8 mouse cellular contexts compared by ENCODE assay signal in the genomic region with DNA sequence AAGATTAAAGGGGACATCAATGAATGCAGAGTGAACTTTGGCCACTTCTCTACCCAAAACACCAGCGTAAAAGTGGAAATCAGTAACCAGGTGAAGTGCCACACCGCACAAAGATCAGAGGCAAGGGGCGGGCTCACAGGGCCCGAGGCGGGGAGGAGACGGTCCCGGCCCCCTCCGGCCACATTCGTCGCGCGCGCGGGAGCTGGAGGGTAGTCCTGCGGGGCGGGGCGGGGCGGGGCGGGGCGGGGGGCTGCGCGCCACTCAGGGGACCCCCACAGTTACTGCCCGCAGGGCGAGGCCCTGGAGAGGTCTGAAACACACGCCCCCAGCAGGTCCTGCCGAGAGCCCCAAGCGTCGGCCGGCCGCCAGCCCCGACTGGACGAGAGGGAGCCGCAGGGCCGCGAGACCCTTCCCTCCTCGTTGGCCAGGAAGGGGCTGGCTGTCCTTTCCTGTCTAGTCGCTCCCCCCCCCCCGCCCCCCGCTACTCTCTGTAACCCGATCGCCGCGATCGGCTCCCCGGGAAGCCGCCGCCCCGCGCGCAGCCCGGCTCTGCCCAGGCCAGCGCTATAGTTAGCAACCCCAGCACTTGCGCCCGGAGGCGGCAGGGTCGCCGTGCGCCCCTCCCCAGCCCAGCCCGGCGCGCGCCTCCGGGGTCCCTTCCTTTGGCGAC. TPM values are rescaled to one million over a fixed set of nuclear protein-coding genes. Genes with fewer than 3 reads are reported as not detected.
DNase-seq lines count a peak whose midpoint lies in the region; ATAC-seq and TF ChIP-seq lines count a peak whose summit lies in the region.

No protein-coding gene starts in this region.

- peak overlapping the region; percentile 99 for H3K27ac ChIP-seq in gastrocnemius, adult 2 months
- H3K27ac ChIP-seq in hindbrain, embryonic 15.5 days (replicated peaks) = peak overlapping the region; percentile 96
- H3K27ac ChIP-seq in liver, embryonic 12.5 days = peak overlapping the region; percentile 81

- DNase-seq in cerebellum, adult 11 months = no peak
- peak; percentile 24 to 48 for DNase-seq in adrenal gland, postnatal 4 days (ENCODE audit: low spot score in 2 of 2)
- peak; percentile 86 for DNase-seq in gastrocnemius, adult 2 months
- DNase-seq in naive thymus-derived CD4-positive, alpha-beta T cell, adult 2 months (ENCODE audit: low read depth) = peak; percentile 17
- DNase-seq in urinary bladder, postnatal 36 days (ENCODE audit: low spot score in 2 of 2) = peak; percentile 58 to 76

- peak overlapping the region; percentile 79 for H3K9ac ChIP-seq in hindbrain, embryonic 15.5 days
- H3K9ac ChIP-seq in liver, embryonic 12.5 days = peak overlapping the region; percentile 63

- under 1% methylated on average over 50 of the region's 64 CpGs for WGBS in hindbrain, embryonic 15.5 days
- under 1% methylated on average over 41 of the region's 64 CpGs for WGBS in liver, embryonic 12.5 days (ENCODE audit: insufficient replicate concordance)

- H3K9me3 ChIP-seq in hindbrain, embryonic 15.5 days = no peaks in the 10 kb centered on the region
- H3K9me3 ChIP-seq in liver, embryonic 12.5 days (replicated peaks) = no peaks in the 10 kb centered on the region

- H3K27me3 ChIP-seq in hindbrain, embryonic 15.5 days = no peaks in the 10 kb centered on the region
- peaks cover 35% of the 10 kb centered on the region for H3K27me3 ChIP-seq in liver, embryonic 12.5 days (replicated peaks)

- TF ChIP-seq CTCF in gastrocnemius, adult 2 months (IDR thresholded peaks at IDR 0.05) = no peak; the same call in 1 of the 2 replicates

- H3K4me3 ChIP-seq in gastrocnemius, adult 2 months = peak overlapping the region; percentile 80
- peak overlapping the region; percentile 77 for H3K4me3 ChIP-seq in hindbrain, embryonic 15.5 days
- peak overlapping the region; percentile 59 for H3K4me3 ChIP-seq in liver, embryonic 12.5 days

- H3K4me1 ChIP-seq in hindbrain, embryonic 15.5 days (replicated peaks) = peaks cover 24% of the 10 kb centered on the region
- H3K4me1 ChIP-seq in liver, embryonic 12.5 days = no peaks in the 10 kb centered on the region; the same call in 1 of the 2 replicates

- ATAC-seq in cerebellum, adult (ENCODE audit: insufficient number of reproducible peaks, low FRiP score, low TSS enrichment) = peak; percentile 50; the same call in 1 of the 2 replicates
- ATAC-seq in hindbrain, embryonic 15.5 days (ENCODE audit: low FRiP score, low read depth) = peak; percentile 76
- ATAC-seq in liver, embryonic 12.5 days = peak; percentile 81

- intact Hi-C loops in gastrocnemius, adult 2 months (cut with DNase I) = loop anchor here (5.0 kb wide), 4 partner anchors 55 to 440 kb away; a partner anchor contains a TSS

- peak overlapping the region; percentile 76 for H3K4me2 ChIP-seq in hindbrain, embryonic 15.5 days
- peak overlapping the region; percentile 71 for H3K4me2 ChIP-seq in liver, embryonic 12.5 days

- no peaks in the 10 kb centered on the region for H3K36me3 ChIP-seq in hindbrain, embryonic 15.5 days
- H3K36me3 ChIP-seq in liver, embryonic 12.5 days = no peaks in the 10 kb centered on the region

RNA-seq across cellular contexts. Expression of a gene that starts 0.9 kb away (rescaled TPM):
- total RNA-seq in adrenal gland, postnatal 4 days (2021) = 100 to 1,000 TPM in 1 of 2 experiments, 10 to 100 TPM in 1; 93.4 to 102 TPM
- total RNA-seq in gastrocnemius, adult 2 months (2021) = 10 to 100 TPM; 17.2 to 27.8 TPM
- polyA plus RNA-seq in hindbrain, embryonic 15.5 days (2015; fragmentation: Nextera tagmentation; extraction: Ambion mirVana) = 75.9 and 77.7 TPM in 2 replicates
- 54.5 and 58.8 TPM in 2 replicates for polyA plus RNA-seq in liver, embryonic 12.5 days (2016; fragmentation: Nextera tagmentation; extraction: Ambion mirVana)
